Mouse (Mus musculus): ENCODE measurements around the gene Rnd1. TPM values are rescaled to one million over a fixed set of nuclear protein-coding genes. Genes with fewer than 3 reads are reported as not detected.

The Rnd1 gene
- total RNA-seq, 1 experiment from 2014 or later: 16.5 TPM

- ATAC-seq (ENCODE audit: extremely low read depth, insufficient number of reproducible peaks, low FRiP score, poor library complexity, severe bottlenecking): no peak
These were observed 54.5 kb downstream of the Rnd1 start for GRCm38 (mm10) chr15:98622721-98623120.

GRCm38 (mm10) chr15:98622199-98622598 is 55.1 kb downstream of the Rnd1 start:
- ATAC-seq (ENCODE audit: extremely low read depth, insufficient number of reproducible peaks, low FRiP score, poor library complexity, severe bottlenecking): no peak

- ATAC-seq (ENCODE audit: extremely low read depth, insufficient number of reproducible peaks, low FRiP score, poor library complexity, severe bottlenecking): peak; percentile 26; the same call in 1 of the 2 replicates
These were observed 60.1 kb downstream of the Rnd1 start for GRCm38 (mm10) chr15:98617176-98617537.

GRCm38 (mm10) chr15:98616362-98617175 is 60.7 kb downstream of the Rnd1 start:
- no peak for ATAC-seq (ENCODE audit: extremely low read depth, insufficient number of reproducible peaks, low FRiP score, poor library complexity, severe bottlenecking)

GRCm38 (mm10) chr15:98615751-98616150 is 61.5 kb downstream of the Rnd1 start:
- ATAC-seq (ENCODE audit: extremely low read depth, insufficient number of reproducible peaks, low FRiP score, poor library complexity, severe bottlenecking): no peak

GRCm38 (mm10) chr15:98614971-98615370 is 62.3 kb downstream of the Rnd1 start:
- no peak for ATAC-seq (ENCODE audit: extremely low read depth, insufficient number of reproducible peaks, low FRiP score, poor library complexity, severe bottlenecking)

- ATAC-seq (ENCODE audit: extremely low read depth, insufficient number of reproducible peaks, low FRiP score, poor library complexity, severe bottlenecking): no peak
These were observed 62.7 kb downstream of the Rnd1 start for GRCm38 (mm10) chr15:98614551-98614950.

Other genes starting within 250 kb of the Rnd1 start
- gene Olfr282, start 246.2 kb downstream of the Rnd1 start, total RNA-seq (2017): not detected in 2 replicates
- gene Olfr281, start 224.9 kb downstream of the Rnd1 start, total RNA-seq (2017): 0.12 TPM in 1 of 2 replicates, not detected in the other
- not detected in 2 replicates for gene OR5BS1P, start 207.6 kb downstream of the Rnd1 start, total RNA-seq (2017)
- not detected in 2 replicates for gene Lalba, start 194.7 kb downstream of the Rnd1 start, total RNA-seq (2017)
- gene Olfr279, start 185.1 kb downstream of the Rnd1 start, total RNA-seq (2017): not detected in 2 replicates
- 39.3 and 42.1 TPM in 2 replicates for gene Kansl2, start 143.2 kb downstream of the Rnd1 start, total RNA-seq (2017)
- gene Ccnt1, start 106.5 kb downstream of the Rnd1 start, total RNA-seq (2017): 105 and 123 TPM in 2 replicates
- 1.6 TPM in 1 of 2 replicates, not detected in the other for gene 4930415O20Rik, start 106.5 kb downstream of the Rnd1 start, total RNA-seq (2017)
- gene Adcy6, start 67.4 kb downstream of the Rnd1 start, total RNA-seq (2017): 2.0 and 2.8 TPM in 2 replicates
- gene Cacnb3, start 46.6 kb downstream of the Rnd1 start, total RNA-seq (2017): not detected in 2 replicates
- gene Ddx23, start 14.6 kb downstream of the Rnd1 start, total RNA-seq (2017): 109 and 114 TPM in 2 replicates
- gene Ccdc65, start 30.7 kb upstream of the Rnd1 start, total RNA-seq (2017): not detected in 2 replicates
- 5.6 and 10.9 TPM in 2 replicates for gene Fkbp11, start 50.7 kb upstream of the Rnd1 start, total RNA-seq (2017)
- gene Arf3, start 85.8 kb upstream of the Rnd1 start, total RNA-seq (2017): 53.5 and 60.3 TPM in 2 replicates
- gene Wnt10b, start 100.7 kb upstream of the Rnd1 start, total RNA-seq (2017): 0.58 and 0.74 TPM in 2 replicates
- gene Wnt1, start 112.4 kb upstream of the Rnd1 start, total RNA-seq (2017): not detected in 2 replicates
- 0.12 and 0.25 TPM in 2 replicates for gene Ddn, start 132.0 kb upstream of the Rnd1 start, total RNA-seq (2017)
- gene Prkag1, start 154.1 kb upstream of the Rnd1 start, total RNA-seq (2017): 107 and 111 TPM in 2 replicates
- gene Kmt2d, start 193.7 kb upstream of the Rnd1 start, total RNA-seq (2017): 95.0 and 109 TPM in 2 replicates
- gene Rhebl1, start 217.1 kb upstream of the Rnd1 start, total RNA-seq (2017): 18.3 and 20.0 TPM in 2 replicates
- gene Dhh, start 221.1 kb upstream of the Rnd1 start, total RNA-seq (2017): 0.70 TPM in 1 of 2 replicates, not detected in the other
- gene Lmbr1l, start 240.8 kb upstream of the Rnd1 start, total RNA-seq (2017): 144 and 182 TPM in 2 replicates

Measured in neutrophil, adult 5-6 weeks (primary cell).